Mouse (Mus musculus) limb, embryonic 15.5 days (tissue): ENCODE measurements around the gene St3gal2. TPM values are rescaled to one million over a fixed set of nuclear protein-coding genes. Genes with fewer than 3 reads are reported as not detected.
"Not testable (repeated sequence)": the region's sequence is repeated elsewhere in the genome, so short reads cannot be mapped to it uniquely, and the experiment has no call there.

Source experiments
- ATAC-seq: fragments of 200-750 bp; cut with Nextera tagmentation; 2 replicates; pipeline ENCODE4 v1.8.0; 2017; ENCODE audit warnings: low read depth, moderate TSS enrichment; ENCODE audit not compliant: insufficient number of reproducible peaks, low FRiP score, low TSS enrichment
- H3K27ac ChIP-seq: fragments of 300-500 bp; sonication (generic); 2 replicates; pipeline ENCODE4 v1.5.1; 2015; ENCODE audit warnings: moderate library complexity, mild to moderate bottlenecking, inconsistent platforms
- H3K27me3 ChIP-seq: fragments of 300-500 bp; sonication (generic); 2 replicates; pipeline ENCODE4 v1.6.1; 2015; ENCODE audit warnings: inconsistent platforms
- H3K36me3 ChIP-seq: fragments of 300-500 bp; sonication (generic); 2 replicates; pipeline ENCODE4 v1.6.1; 2015; ENCODE audit warnings: inconsistent platforms
- H3K4me1 ChIP-seq: fragments of 300-500 bp; sonication (generic); 2 replicates; pipeline ENCODE4 v1.6.1; 2015; ENCODE audit warnings: inconsistent platforms
- H3K4me2 ChIP-seq: fragments of 300-500 bp; sonication (generic); 2 replicates; pipeline ENCODE4 v1.6.1; 2015; ENCODE audit warnings: mild to moderate bottlenecking, inconsistent platforms
- H3K4me3 ChIP-seq: fragments of 300-500 bp; sonication (generic); 2 replicates; pipeline ENCODE4 v1.5.1; 2015; ENCODE audit warnings: mild to moderate bottlenecking, inconsistent platforms
- H3K9ac ChIP-seq: fragments of 300-500 bp; sonication (generic); 2 replicates; pipeline ENCODE4 v1.6.1; 2015; ENCODE audit warnings: inconsistent platforms
- H3K9me3 ChIP-seq: fragments of 300-500 bp; sonication (generic); 2 replicates; pipeline ENCODE4 v1.6.1; 2016; ENCODE audit warnings: inconsistent platforms
- WGBS: fragments of 180-500 bp; shearing (Covaris S2); methylation state at CpG from one replicate; pipeline ENCODE4 v1.1.7; 2015; 5-methylcytosine and 5-hydroxymethylcytosine counted together
- polyA plus RNA-seq: library from polyadenylated mRNA; unstranded; fragments of >200 nt; fragmentation: Nextera tagmentation; extraction: Ambion mirVana; gene quantifications from 2 replicates; pipeline ENCODE4 v1.2.1, GENCODE M21; 2015

The St3gal2 gene
- polyA plus RNA-seq, 1 experiment from 2014 or later, result 32.6 TPM

DNA sequence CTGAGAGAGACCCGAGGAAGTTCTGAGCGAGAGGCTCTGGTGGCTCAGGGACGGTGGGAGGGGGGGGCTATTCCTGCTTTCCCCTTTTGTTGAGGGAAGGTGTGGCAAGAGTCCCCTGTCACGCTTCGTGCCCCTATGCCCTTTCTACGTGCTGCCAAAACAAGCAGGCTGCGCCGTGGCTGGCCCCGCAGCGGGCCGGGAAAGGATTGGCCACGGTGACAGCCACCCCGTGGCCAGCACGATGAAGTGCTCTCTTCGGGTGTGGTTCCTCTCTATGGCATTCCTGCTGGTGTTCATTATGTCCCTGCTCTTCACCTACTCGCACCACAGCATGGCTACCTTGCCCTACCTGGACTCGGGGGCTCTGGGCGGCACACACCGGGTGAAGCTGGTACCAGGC is 37.7 kb downstream of the St3gal2 start:
- peaks cover 54% of the 10 kb centered on the region for H3K36me3 ChIP-seq

DNA sequence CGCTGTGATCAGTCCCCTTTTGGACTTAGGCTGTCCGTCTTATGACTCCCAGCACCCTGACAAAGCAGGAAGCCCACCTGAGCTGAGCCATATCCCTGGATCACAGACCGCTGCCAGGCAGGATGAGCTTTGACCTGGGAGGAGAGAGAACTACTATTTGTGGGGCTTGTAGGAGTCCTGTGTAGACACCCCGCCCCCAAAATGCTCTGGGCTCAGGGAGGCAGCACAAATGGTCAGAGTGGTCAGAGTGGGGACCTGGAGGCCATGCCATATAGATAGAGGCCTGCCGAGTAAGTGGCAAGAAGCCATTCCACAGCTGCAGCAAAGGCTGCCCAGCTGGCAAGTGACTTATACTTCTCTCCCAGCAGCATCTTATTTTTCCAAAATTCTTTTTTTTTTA is 38.4 kb downstream of the St3gal2 start:
- Histone ChIP-seq H3K4me2 (no peak overlapping the region), H3K27ac (no peak overlapping the region), H3K9me3 (no peaks in the 10 kb centered on the region), H3K9ac (no peak overlapping the region), H3K36me3 (peaks cover 59% of the 10 kb centered on the region), H3K27me3 (no peaks in the 10 kb centered on the region), H3K4me1 (0 out of 2 replicates have a peak, but pooled peaks cover 2% of the 10 kb centered on the region), H3K4me3 (no peak overlapping the region)
- 90% methylated on average over 5 of the region's 5 CpGs for WGBS
- no peak for ATAC-seq

More for the DNA sequence above, 37.7 kb downstream of the St3gal2 start:
- no peak for ATAC-seq
- Histone ChIP-seq H3K9ac (no peak overlapping the region), H3K4me1 (0 out of 2 replicates have a peak, but pooled peaks cover 2% of the 10 kb centered on the region), H3K27me3 (no peaks in the 10 kb centered on the region), H3K4me3 (no peak overlapping the region), H3K27ac (no peak overlapping the region), H3K4me2 (no peak overlapping the region), H3K9me3 (no peaks in the 10 kb centered on the region)
- 93% methylated on average over 19 of the region's 19 CpGs for WGBS

DNA sequence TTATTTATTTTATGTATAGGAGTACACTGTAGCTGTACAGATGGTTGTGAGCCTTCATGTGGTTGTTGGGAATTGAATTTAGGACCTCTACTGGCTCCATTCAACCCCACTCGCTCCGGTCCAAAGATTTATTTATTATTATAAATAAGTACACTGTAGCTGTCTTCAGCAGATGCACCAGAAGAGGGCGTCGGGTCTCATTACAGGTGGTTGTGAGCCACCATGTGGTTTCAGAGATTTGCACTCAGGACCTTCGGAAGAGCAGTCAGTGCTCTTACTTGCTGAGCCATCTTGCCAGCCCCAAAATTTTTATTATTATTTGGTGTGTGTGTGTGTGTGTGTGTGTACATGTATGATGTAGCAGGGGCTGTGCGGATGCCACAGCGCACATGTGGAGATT is 38.8 kb downstream of the St3gal2 start:
- not testable (repeated sequence) for ATAC-seq

DNA sequence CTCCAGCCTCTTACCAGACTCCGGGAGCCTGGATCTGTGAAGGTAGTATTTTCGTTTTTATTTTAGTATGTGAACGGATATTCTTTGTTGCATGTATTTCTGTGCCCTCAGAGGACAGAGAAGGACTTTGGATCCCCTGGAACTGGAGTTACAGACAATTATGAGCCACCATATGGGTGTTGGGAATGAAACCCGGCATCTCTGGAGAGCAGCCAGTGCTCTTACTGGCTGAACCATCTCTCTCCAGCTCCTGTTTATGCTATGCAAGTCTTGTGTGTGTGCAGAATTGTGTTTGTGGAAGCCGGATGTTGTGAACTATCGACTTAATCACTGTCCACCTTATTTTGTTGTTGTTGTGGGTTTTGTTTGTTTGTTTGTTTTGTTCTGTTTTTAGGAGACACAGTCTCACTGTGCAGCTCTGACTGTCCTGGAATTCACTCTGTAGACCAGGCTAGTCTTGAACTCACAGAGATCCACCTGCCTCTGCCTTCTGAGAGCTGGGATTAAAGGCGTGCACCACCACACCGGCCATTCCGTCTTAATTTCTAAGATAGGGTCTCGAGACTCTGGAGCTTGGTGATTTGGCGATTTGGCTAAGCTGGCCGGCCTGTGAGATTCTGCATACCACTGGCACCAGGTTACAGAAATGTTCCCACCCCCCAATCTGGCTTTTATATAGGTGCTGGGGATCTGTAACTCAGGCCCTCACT is 39.5 kb downstream of the St3gal2 start:
- Histone ChIP-seq H3K36me3 (peaks cover 63% of the 10 kb centered on the region), H3K4me3 (no peak overlapping the region)

More for the DNA sequence above, 38.8 kb downstream of the St3gal2 start:
- H3K9me3 ChIP-seq, H3K4me2 ChIP-seq, H3K4me3 ChIP-seq, H3K4me1 ChIP-seq, H3K27ac ChIP-seq, H3K27me3 ChIP-seq, H3K9ac ChIP-seq: not testable (repeated sequence)
- 90% methylated on average over 7 of the region's 7 CpGs for WGBS
- peaks cover 61% of the 10 kb centered on the region for H3K36me3 ChIP-seq

DNA sequence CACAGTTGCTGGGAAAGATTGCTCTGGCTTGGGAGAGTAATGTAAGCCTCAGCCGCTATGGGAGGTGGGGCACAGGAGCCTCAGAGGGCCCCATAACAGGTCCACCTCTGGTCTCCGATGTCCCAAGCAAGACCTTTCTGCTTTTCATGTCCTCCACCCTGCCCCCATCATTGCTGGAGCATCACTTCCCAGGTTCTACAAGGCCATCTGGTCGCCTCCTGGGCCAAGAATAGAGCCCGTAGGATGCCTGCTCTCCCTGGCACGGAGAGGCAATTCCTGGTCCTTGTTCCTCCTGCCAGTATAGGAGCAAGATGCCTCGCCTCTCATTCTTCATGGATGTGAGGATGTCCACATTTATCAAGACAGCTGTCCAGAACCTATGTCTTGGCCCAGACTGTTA is 40.2 kb downstream of the St3gal2 start:
- no peak for ATAC-seq
- Histone ChIP-seq H3K27me3 (no peaks in the 10 kb centered on the region), H3K27ac (no peak overlapping the region), H3K36me3 (peaks cover 64% of the 10 kb centered on the region), H3K4me1 (no peaks in the 10 kb centered on the region), H3K9ac (no peak overlapping the region), H3K4me3 (no peak overlapping the region), H3K9me3 (no peaks in the 10 kb centered on the region), H3K4me2 (no peak overlapping the region)
- WGBS, result 85% methylated on average over 6 of the region's 6 CpGs

More for the DNA sequence above, 39.5 kb downstream of the St3gal2 start:
- 94% methylated on average over 12 of the region's 12 CpGs for WGBS
- no peak overlapping the region for H3K9ac ChIP-seq
- H3K9me3 ChIP-seq, result no peaks in the 10 kb centered on the region
- H3K4me2 ChIP-seq, result no peak overlapping the region
- ATAC-seq, result no peak
- H3K27me3 ChIP-seq, result no peaks in the 10 kb centered on the region
- H3K4me1 ChIP-seq, result 0 out of 2 replicates have a peak, but pooled peaks cover 2% of the 10 kb centered on the region
- no peak overlapping the region for H3K27ac ChIP-seq

DNA sequence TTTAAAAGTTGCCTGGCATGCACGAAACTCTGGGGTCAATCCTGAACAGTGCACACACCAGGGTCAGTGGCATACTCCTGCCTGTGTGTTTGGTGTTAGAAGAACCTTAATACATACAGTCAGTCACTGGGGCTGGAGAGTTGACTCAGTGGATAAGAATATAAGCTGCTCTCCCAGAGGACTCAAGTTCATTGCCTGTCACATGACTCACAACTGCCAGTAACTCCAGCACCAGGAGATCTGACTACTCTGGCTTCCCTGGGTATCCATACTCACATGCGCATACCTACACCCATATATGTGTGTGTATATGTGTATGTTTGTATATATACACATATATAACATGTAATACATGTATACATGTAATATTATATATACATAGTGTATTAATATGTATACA is 43.3 kb downstream of the St3gal2 start:
- H3K9me3 ChIP-seq, result no peaks in the 10 kb centered on the region
- H3K36me3 ChIP-seq, result peaks cover 71% of the 10 kb centered on the region
- no peak overlapping the region for H3K27ac ChIP-seq
- WGBS, result 94% methylated on average over 2 of the region's 2 CpGs
- no peak for ATAC-seq
- no peak overlapping the region for H3K4me3 ChIP-seq
- no peak overlapping the region for H3K9ac ChIP-seq
- H3K4me1 ChIP-seq, result peaks cover 8% of the 10 kb centered on the region; the same call in 1 of the 2 replicates
- no peak overlapping the region for H3K4me2 ChIP-seq
- H3K27me3 ChIP-seq, result no peaks in the 10 kb centered on the region

DNA sequence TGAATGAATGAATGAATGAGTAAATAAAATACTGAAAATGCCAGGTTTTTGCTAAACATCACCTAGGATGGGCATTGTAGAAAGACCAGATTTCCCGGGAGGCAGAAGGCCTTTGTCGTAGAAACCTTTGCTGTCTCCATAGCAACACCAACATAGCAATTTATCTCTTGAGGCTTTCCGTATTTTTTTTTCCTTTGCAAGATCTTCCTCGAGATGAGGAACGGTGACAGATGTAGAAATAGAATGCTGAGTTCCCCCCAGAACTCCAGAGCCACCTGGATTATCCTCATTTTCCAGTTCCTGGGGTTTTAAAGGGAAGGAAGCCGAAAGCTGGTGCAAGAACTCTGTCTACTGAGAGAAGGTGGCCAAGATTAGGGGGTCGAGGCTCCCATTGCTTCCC is 44.9 kb downstream of the St3gal2 start:
- no peak overlapping the region for H3K9ac ChIP-seq
- H3K36me3 ChIP-seq, result peaks cover 66% of the 10 kb centered on the region
- 78% methylated on average over 7 of the region's 7 CpGs for WGBS

DNA sequence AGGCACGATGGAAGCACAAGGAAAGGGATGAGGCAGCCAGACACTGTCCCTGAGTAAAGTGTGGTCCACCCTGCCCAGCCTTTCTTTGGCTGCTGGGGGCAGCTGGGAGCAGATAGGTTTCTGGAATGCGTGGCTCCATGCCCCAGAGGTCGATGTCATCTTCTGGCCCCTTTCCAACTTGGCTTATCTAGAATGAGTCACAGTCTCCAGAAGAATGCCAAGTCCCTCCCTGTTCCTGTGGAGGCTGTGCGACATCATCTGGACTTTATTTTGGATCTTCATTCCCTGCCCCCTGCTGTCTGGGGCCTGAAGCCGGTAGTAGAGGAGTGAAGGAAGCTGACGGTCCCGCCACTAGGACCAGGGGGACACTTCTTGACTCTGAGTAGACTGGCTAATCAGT is 45.9 kb downstream of the St3gal2 start:
- ATAC-seq, result 0 out of 2 replicates have a peak, but pooled peaks have one; percentile 21
- Histone ChIP-seq H3K36me3 (peaks cover 58% of the 10 kb centered on the region), H3K4me1 (peaks cover 18% of the 10 kb centered on the region), H3K9ac (no peak overlapping the region), H3K4me2 (no peak overlapping the region), H3K27ac (no peak overlapping the region), H3K27me3 (no peaks in the 10 kb centered on the region), H3K9me3 (no peaks in the 10 kb centered on the region), H3K4me3 (no peak overlapping the region)
- 43% methylated on average over 7 of the region's 7 CpGs for WGBS

More for the DNA sequence above, 44.9 kb downstream of the St3gal2 start:
- Histone ChIP-seq H3K4me2 (no peak overlapping the region), H3K27me3 (no peaks in the 10 kb centered on the region), H3K4me1 (peaks cover 11% of the 10 kb centered on the region; the same call in 1 of the 2 replicates), H3K4me3 (no peak overlapping the region), H3K27ac (no peak overlapping the region), H3K9me3 (no peaks in the 10 kb centered on the region)
- no peak for ATAC-seq

DNA sequence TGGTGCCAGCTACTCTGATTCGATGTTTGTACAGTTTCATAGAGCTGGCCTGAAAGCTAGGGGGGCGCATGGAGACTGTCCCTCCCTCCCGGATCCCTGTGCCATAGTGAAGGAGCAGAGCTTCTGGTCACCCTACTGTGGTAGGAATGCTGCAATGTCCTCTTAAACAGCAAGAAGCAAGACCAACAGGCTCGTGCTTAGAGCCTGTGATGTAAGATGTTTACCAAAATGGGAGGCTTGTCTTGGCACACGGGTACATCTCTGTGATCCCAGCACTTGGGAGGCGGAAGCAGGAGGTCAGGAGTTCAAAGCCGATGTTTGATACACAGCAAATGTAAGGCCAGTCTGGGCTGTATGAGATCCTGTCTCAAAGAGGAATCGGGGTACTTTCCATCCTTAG is 46.9 kb downstream of the St3gal2 start:
- no peaks in the 10 kb centered on the region for H3K9me3 ChIP-seq
- no peak overlapping the region for H3K9ac ChIP-seq
- WGBS, result 90% methylated on average over 8 of the region's 8 CpGs
- H3K27ac ChIP-seq, result no peak overlapping the region; the same call in 1 of the 2 replicates
- H3K36me3 ChIP-seq, result peaks cover 62% of the 10 kb centered on the region
- H3K4me2 ChIP-seq, result no peak overlapping the region
- no peak for ATAC-seq
- H3K27me3 ChIP-seq, result no peaks in the 10 kb centered on the region
- H3K4me1 ChIP-seq, result peaks cover 22% of the 10 kb centered on the region
- H3K4me3 ChIP-seq, result no peak overlapping the region

DNA sequence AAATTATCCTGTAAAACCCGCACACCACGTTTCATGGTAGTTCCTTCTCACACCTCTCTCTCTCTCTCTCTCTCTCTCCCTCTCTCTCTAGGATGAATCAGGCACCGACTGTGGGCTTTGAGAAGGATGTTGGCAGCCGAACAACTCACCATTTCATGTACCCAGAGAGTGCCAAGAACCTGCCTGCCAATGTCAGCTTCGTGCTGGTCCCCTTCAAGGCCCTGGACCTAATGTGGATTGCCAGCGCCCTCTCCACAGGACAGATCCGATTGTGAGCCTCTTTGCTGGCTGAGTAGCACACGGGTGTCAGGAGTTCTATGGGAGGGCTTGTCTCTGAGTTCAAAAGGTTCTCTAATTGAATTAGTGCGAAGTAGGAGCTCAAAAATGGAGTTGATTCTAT is 47.6 kb downstream of the St3gal2 start:
- WGBS, result 77% methylated on average over 9 of the region's 9 CpGs
- no peaks in the 10 kb centered on the region for H3K27me3 ChIP-seq
- no peak overlapping the region for H3K4me2 ChIP-seq
- ATAC-seq, result no peak
- H3K9me3 ChIP-seq, result no peaks in the 10 kb centered on the region
- no peak overlapping the region for H3K9ac ChIP-seq
- no peak overlapping the region for H3K27ac ChIP-seq
- no peak overlapping the region for H3K4me3 ChIP-seq
- H3K36me3 ChIP-seq, result peaks cover 61% of the 10 kb centered on the region
- peaks cover 22% of the 10 kb centered on the region for H3K4me1 ChIP-seq

DNA sequence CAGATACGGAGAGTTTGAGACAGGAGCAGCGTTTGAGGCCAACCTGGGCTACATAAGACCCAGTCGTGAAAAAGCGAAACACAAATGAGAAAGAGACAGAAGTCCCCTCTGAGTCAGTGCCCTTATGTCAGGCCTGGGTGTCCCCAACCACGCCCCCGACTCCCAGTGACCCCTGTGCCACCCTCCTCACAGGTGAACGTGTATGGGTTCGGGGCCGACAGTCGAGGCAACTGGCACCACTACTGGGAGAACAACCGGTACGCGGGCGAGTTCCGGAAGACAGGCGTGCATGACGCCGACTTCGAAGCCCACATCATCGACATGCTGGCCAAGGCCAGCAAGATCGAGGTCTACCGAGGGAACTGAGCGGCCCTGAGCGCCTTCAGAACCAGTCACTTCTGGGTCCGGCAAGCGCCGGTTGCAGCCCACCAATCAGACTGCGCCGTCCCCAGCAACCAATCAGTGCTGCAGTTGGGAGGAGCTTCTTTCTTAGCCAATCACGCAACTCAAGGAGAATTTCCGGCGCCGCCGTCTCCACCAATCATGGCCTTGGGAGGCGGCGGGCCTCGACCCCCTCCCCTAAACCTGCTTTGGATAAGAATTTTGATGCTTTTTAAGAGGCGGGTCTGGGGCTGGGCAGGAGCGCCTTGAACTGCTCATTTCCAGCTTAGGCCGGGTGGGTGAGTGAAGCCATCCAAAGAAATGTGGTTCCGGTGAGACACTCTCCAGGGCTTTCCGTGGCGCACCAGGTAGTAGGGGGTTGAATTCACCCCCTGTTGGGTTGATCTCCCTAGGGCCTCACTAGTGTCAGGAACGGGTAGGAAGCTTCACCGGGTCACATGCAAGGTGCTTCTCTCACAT is 50.4 kb downstream of the St3gal2 start:
- Histone ChIP-seq H3K27me3 (no peaks in the 10 kb centered on the region), H3K27ac (no peak overlapping the region), H3K4me2 (peak overlapping the region; percentile 62), H3K36me3 (peaks cover 66% of the 10 kb centered on the region), H3K9ac (peak overlapping the region; percentile 26), H3K4me3 (peak overlapping the region; percentile 41), H3K4me1 (peaks cover 22% of the 10 kb centered on the region), H3K9me3 (no peaks in the 10 kb centered on the region)
- ATAC-seq, result peak; percentile 91
- WGBS, result 6% methylated on average over 45 of the region's 45 CpGs

DNA sequence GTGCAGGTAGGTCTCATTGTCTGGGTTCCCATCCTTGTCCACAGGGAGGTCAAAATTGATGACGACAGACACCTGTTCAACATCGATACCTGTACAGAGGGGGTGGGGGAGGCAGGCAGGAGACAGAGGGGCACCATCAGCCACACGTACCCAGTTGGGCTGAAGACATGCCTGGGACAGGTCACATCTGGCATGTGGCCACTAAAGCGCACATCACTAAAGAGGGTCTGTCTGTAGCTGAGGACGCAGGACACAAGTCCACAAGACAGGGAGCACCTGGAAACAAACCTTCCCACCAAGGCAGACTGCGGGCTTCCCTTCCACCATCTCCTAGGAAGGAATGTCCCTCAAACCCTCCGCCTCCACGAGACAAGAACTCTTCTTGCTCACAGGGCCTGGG is 56.8 kb downstream of the St3gal2 start:
- 92% methylated on average over 8 of the region's 8 CpGs for WGBS

More for the DNA sequence above, 56.8 kb downstream of the St3gal2 start:
- not testable (repeated sequence) for H3K4me3 ChIP-seq, H3K27ac ChIP-seq, H3K4me1 ChIP-seq, H3K9ac ChIP-seq, H3K9me3 ChIP-seq, H3K27me3 ChIP-seq, ATAC-seq, H3K4me2 ChIP-seq
- peaks cover 68% of the 10 kb centered on the region for H3K36me3 ChIP-seq
